Mouse (Mus musculus) C2C12 (cell line): ENCODE measurements around the gene Naaa.

Source experiments
- CEBPB ChIP-seq: IDR thresholded peaks from one replicate; pipeline ENCODE4 v1.6.1; 2011; ENCODE audit warnings: low read depth, mild to moderate bottlenecking, control low read depth, moderate library complexity
- CTCF ChIP-seq: IDR thresholded peaks from one replicate; pipeline ENCODE4 v1.5.1; 2011; ENCODE audit not compliant: control insufficient read depth, insufficient read depth, insufficient read length
- MAX ChIP-seq: IDR thresholded peaks from one replicate; pipeline ENCODE4 v1.6.1; 2011; ENCODE audit warnings: mild to moderate bottlenecking, control low read depth
- MYOD1 ChIP-seq: IDR thresholded peaks from one replicate; pipeline ENCODE4 v1.6.1; 2011; ENCODE audit warnings: low read depth; ENCODE audit not compliant: control insufficient read depth, insufficient read length
- USF1 ChIP-seq: IDR thresholded peaks from one replicate; pipeline ENCODE4 v1.6.1; 2011; ENCODE audit warnings: low read depth, mild to moderate bottlenecking, control low read depth, moderate library complexity

DNA sequence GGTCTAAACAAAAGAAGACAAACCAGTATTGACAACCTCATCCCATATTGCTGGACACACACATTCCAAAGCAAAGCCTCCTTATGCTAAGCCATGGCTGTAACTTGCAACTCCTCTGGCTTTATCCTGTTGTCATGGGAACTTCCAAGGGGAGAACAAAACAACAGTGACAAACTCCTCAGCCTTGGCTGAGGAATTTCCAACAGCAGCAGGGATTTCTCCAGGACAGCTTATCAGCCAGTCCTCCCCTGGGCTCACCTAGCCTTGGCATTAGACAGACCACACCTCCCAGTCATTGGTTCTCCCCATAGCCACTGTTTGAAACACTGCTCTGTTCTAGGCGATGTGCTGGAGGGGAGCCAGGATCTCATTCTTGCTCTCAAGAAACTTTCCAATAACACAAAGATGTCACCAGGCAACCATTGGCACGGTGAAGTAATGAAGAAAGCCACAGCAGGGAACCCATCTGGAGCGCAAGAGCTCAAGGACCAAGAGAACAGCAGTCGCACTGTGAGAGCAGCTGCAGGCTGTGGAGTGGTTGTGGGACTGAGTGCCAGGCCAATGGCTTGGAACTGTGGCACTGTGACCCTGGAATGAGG is 14.1 kb downstream of the Naaa start:
- no peak for TF ChIP-seq CTCF
- TF ChIP-seq MAX, result no peak
- TF ChIP-seq MYOD1, result no peak
- TF ChIP-seq CEBPB, result no peak
- TF ChIP-seq USF1, result no peak
